Mouse (Mus musculus) bone marrow, adult 2 months (tissue): ENCODE measurements at regions not wholly inside any gene's neighbourhood (a gene's known extent, or its start where the extent isn't known, plus 50 kb on each side); places are given as distances from the start of the nearest gene placed in this dataset.

ENCODE experiments used
- CTCF ChIP-seq: fragments of 200-500 bp; IDR thresholded peaks from 2 replicates; pipeline ENCODE4 v1.5.1; 2011; ENCODE audit warnings: low read length, control low read depth; ENCODE audit not compliant: control insufficient read depth, insufficient read depth
- POLR2A ChIP-seq: fragments of 200-500 bp; IDR thresholded peaks from 2 replicates; pipeline ENCODE4 v1.6.1; 2011; ENCODE audit warnings: low read depth, mild to moderate bottlenecking, control low read depth, low read length, borderline replicate concordance; ENCODE audit not compliant: control insufficient read depth

DNA sequence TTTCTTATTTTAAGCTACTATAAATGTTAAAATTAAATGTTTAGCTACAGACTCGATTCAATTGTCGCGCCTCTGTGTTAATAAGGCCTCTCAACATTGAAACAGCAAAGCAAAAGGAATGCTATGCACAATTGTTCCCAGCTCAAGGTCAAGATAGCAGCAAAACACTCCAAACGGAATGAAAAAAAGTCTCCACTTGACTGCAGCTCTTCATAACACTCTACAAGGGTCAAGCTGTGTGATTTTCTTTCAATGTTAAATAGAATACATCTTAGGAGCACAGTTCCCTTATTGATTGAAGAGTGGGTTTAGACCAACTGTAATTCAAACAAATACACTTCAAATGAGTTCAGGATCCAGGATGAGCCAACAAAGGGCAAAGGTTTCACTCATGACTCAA is 63.9 kb upstream of the Gm11146 start:
- TF ChIP-seq CTCF (no peak), POLR2A (no peak)
